Mouse (Mus musculus): ENCODE results near the gene Elavl4.

DNA sequence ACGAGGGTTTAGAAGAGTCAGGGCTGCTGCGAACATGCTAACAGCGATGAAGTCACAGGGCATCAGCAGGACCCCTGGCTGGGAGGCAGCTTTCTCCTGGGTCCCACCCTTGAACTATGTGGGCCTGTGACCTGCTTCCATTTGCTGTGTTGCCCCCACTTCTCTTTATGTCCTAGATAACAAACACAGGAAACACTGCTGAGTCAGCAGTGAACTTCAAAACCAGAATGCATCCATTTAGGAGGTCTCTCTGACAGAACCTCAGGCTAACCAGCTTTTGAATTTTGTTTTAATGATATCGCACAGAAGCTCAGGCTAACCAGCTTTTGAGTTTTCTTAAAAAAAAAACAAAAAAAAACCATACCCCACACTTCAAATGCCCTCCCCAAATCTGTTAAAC, 96.1 kb downstream of the Elavl4 start:
- TF ChIP-seq CTCF (conservative IDR thresholded peaks at IDR 0.05; ENCODE audit: insufficient read depth, insufficient read length, low read depth, low read length) (no peak), POLR2A (IDR thresholded peaks at IDR 0.05; ENCODE audit: low read depth, low read length) (no peak)

Measured in kidney, adult 2 months (tissue).